Mouse (Mus musculus): ENCODE measurements around the gene Lamtor5.

DNA sequence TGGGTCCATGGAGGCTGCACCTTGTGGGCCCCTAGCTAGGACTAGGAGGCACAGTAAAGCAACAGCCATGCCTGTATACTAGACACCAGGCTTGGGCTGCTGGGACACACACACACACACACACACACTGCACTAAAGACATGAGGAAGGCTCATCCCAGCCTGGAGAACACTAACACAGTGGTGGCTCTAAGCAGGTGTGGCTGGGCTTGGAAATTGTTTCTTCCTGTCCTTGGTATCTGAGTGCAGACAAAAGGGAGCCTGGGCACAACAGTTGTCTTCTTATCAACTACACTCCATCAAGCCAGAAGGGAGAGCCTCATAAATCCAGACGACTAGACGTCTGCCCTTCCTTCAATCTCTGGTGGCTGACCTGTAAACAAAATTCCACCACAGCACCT, 28.3 kb upstream of the Lamtor5 start:
- TF ChIP-seq CTCF (IDR thresholded peaks at IDR 0.05) (no peak), EP300 (IDR thresholded peaks at IDR 0.05) (peak; percentile 58)

Measured in lung, postnatal 0 days (tissue).